Mouse (Mus musculus) liver, postnatal 0 days (tissue): Measurements from ENCODE around the gene Ano1.

Experiments
- CTCF ChIP-seq: sonication (generic); IDR thresholded peaks from 2 replicates; pipeline ENCODE4 v1.5.1; 2016; ENCODE audit warnings: antibody characterized with exemption, low read depth
- EP300 ChIP-seq: IDR thresholded peaks from 2 replicates; pipeline ENCODE4 v1.6.1; 2016; ENCODE audit warnings: antibody characterized with exemption, low read depth, mild to moderate bottlenecking

DNA sequence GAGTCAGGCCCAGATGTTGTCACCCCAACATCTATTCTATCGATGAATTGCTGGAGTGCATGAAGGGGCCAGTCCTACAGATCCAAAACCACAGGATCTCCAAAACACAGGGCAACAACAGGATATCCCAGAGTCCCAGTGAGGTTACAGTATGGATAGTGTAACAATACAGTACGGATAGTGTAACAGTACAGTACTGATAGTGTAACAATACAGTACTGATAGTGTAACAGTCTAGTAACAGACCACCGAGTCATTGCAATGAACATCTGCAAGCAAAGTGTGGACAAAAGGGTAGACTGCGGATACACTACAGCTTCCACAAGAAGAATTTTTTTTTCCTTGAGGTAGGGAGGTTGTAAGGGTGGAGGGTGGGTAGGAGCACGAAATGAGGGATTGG, 210.4 kb downstream of the Ano1 start:
- TF ChIP-seq CTCF: no peak
- no peak for TF ChIP-seq EP300
